Mouse (Mus musculus) heart, postnatal 0 days (tissue): Measurements from ENCODE around the gene Cracr2a. TPM values are rescaled to one million over a fixed set of nuclear protein-coding genes. Genes with fewer than 3 reads are reported as not detected.

ENCODE experiments used
- ATAC-seq: fragments of 200-750 bp; cut with Nextera tagmentation; 2 replicates; pipeline ENCODE4 v1.8.0; 2017; ENCODE audit warnings: low read depth, moderate number of reproducible peaks, moderate library complexity; ENCODE audit not compliant: insufficient read depth
- DNase-seq: peaks from one replicate; pipeline ENCODE4 v3.0.0-alpha.2; 2016; ENCODE audit warnings: low spot score
- H3K27ac ChIP-seq: fragments of 300-500 bp; sonication (generic); 2 replicates; pipeline ENCODE4 v1.5.1; 2014; ENCODE audit warnings: low read depth, mild to moderate bottlenecking
- H3K27me3 ChIP-seq: fragments of 300-500 bp; sonication (generic); 2 replicates; pipeline ENCODE4 v1.6.1; 2014; ENCODE audit warnings: low read length, mixed read lengths; ENCODE audit not compliant: control insufficient read depth, insufficient read depth
- H3K36me3 ChIP-seq: fragments of 300-500 bp; sonication (generic); replicated peaks from 2 replicates; pipeline ENCODE4 v1.6.1; 2014; ENCODE audit warnings: low read length, mixed read lengths; ENCODE audit not compliant: control insufficient read depth, insufficient read depth
- H3K4me1 ChIP-seq: fragments of 300-500 bp; sonication (generic); 2 replicates; pipeline ENCODE4 v1.6.1; 2014; ENCODE audit warnings: antibody characterized with exemption; ENCODE audit not compliant: control insufficient read depth, insufficient read depth
- H3K4me2 ChIP-seq: fragments of 300-500 bp; sonication (generic); 2 replicates; pipeline ENCODE4 v1.6.1; 2014; ENCODE audit warnings: low read depth, mild to moderate bottlenecking, low read length, moderate library complexity
- H3K4me3 ChIP-seq: fragments of 300-500 bp; sonication (generic); 2 replicates; pipeline ENCODE4 v1.5.1; 2014; ENCODE audit warnings: low read depth, low read length
- H3K9ac ChIP-seq: fragments of 300-500 bp; sonication (generic); replicated peaks from 2 replicates; pipeline ENCODE4 v1.6.1; 2014; ENCODE audit warnings: low read depth, low read length, mixed read lengths
- H3K9me3 ChIP-seq: fragments of 300-500 bp; sonication (generic); replicated peaks from 2 replicates; pipeline ENCODE4 v1.6.1; 2016; ENCODE audit warnings: low read length; ENCODE audit not compliant: control insufficient read depth
- CTCF ChIP-seq: IDR thresholded peaks from 2 replicates; pipeline ENCODE4 v1.5.1; 2016; ENCODE audit warnings: antibody characterized with exemption, control low read depth, low read depth
- EP300 ChIP-seq: IDR thresholded peaks from 2 replicates; pipeline ENCODE4 v1.6.1; 2016; ENCODE audit warnings: antibody characterized with exemption, low read depth
- WGBS: fragments of 180-500 bp; shearing (Covaris S2); extraction: QIAGEN DNeasy Blood & Tissue Kit; methylation state at CpG from one replicate; pipeline ENCODE4 v1.1.7; 2014; 5-methylcytosine and 5-hydroxymethylcytosine counted together
- polyA plus RNA-seq: library from polyadenylated mRNA; unstranded; fragments of >200 nt; fragmentation: Nextera tagmentation; extraction: Ambion mirVana; gene quantifications from 2 replicates; pipeline ENCODE4 v1.2.1, GENCODE M21; 2015
- total RNA-seq: library from RNA; depleted of rRNA; stranded (reverse); fragments of >200 nt; gene quantifications from 2 replicates; pipeline ENCODE4 v1.2.3, GENCODE M21; 2014; ENCODE audit warnings: low replicate concordance

The Cracr2a gene
- total and polyA plus RNA-seq, 2 experiments from 2014 or later: 0.86 to 1.7 TPM

DNA sequence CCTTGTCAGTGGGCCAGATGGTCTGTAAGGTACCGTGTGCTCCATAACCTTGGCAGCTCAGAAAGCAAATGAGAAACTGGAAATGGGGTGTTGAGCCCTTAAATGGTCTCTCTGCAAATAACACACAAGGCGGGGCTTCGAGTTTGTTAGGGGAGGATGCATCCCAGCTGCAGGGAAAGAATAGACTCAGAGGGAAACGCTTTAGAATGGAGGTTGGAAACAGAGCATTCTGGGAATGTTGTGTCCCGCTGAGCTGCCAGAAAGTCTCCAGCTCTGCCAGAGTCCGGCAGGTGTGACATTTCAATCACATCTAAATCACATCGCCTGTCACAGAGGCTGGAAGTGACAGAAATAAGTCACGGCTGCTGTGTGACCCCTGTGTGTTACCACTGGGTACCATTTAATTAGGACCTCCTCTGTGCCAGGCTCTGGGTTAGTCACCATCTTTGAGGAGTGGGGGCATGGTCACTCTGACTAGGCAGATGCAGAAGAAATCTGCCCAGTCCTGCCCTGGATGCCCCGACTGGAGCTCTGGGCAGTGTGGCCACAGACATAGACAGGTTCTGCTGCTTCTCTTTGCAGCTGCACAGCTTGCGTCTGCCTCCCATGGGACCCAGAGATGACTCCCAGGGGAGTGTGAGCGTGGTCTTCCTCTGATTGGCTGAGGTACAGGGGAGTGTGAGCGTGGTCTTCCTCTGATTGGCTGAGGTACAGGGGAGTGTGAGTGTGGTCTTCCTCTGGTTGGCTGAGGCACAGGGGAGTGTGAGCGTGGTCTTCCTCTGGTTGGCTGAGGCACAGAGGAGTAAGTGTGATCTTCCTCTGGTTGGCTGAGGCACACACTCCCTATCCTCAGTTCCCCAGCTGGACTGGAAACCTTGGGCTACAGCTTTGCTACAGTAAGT is 53.2 kb downstream of the Cracr2a start:
- Histone ChIP-seq H3K27me3 (no peaks in the 10 kb centered on the region), H3K4me2 (no peak overlapping the region), H3K27ac (no peak overlapping the region), H3K4me1 (no peaks in the 10 kb centered on the region), H3K4me3 (no peak overlapping the region), H3K36me3 (no peaks in the 10 kb centered on the region), H3K9me3 (no peaks in the 10 kb centered on the region), H3K9ac (no peak overlapping the region)
- no peak for TF ChIP-seq CTCF
- no peak for TF ChIP-seq EP300
- 0 out of 2 replicates have a peak, but pooled peaks have one; percentile 28 for ATAC-seq
- WGBS: 44% methylated on average over 13 of the region's 13 CpGs
- DNase-seq: no peak

GRCm38 (mm10) chr6:127616623-127617022 is 55.5 kb downstream of the Cracr2a start:
- DNase-seq: no peak
- Histone ChIP-seq H3K4me3 (no peak overlapping the region), H3K27me3 (no peaks in the 10 kb centered on the region), H3K9me3 (no peaks in the 10 kb centered on the region), H3K4me2 (no peak overlapping the region), H3K36me3 (no peaks in the 10 kb centered on the region), H3K9ac (no peak overlapping the region), H3K4me1 (no peaks in the 10 kb centered on the region), H3K27ac (no peak overlapping the region)
- WGBS: 95% methylated on average over 1 of the region's 1 CpGs
- TF ChIP-seq CTCF (no peak), EP300 (no peak)
- ATAC-seq: no peak

- Histone ChIP-seq H3K9ac (no peak overlapping the region), H3K4me3 (no peak overlapping the region)
- 33% methylated on average over 10 of the region's 10 CpGs for WGBS
Measured at GRCm38 (mm10) chr6:127617258-127618025, 56.3 kb downstream of the Cracr2a start.

GRCm38 (mm10) chr6:127618686-127619085 is 57.5 kb downstream of the Cracr2a start:
- Histone ChIP-seq H3K36me3 (no peaks in the 10 kb centered on the region), H3K4me3 (no peak overlapping the region), H3K27me3 (no peaks in the 10 kb centered on the region), H3K4me1 (no peaks in the 10 kb centered on the region), H3K27ac (no peak overlapping the region), H3K9ac (no peak overlapping the region), H3K4me2 (no peak overlapping the region), H3K9me3 (no peaks in the 10 kb centered on the region)
- TF ChIP-seq EP300: no peak
- TF ChIP-seq CTCF: no peak
- DNase-seq (no peak), ATAC-seq (no peak)
- 75% methylated on average over 4 of the region's 4 CpGs for WGBS

More at GRCm38 (mm10) chr6:127617258-127618025, 56.3 kb downstream of the Cracr2a start:
- Histone ChIP-seq H3K27me3 (no peaks in the 10 kb centered on the region), H3K4me2 (peak overlapping the region; percentile 25; the same call in 1 of the 2 replicates), H3K9me3 (no peaks in the 10 kb centered on the region), H3K27ac (no peak overlapping the region), H3K4me1 (no peaks in the 10 kb centered on the region), H3K36me3 (no peaks in the 10 kb centered on the region)
- TF ChIP-seq EP300 (no peak), CTCF (peak; percentile 58)
- DNase-seq (peak; percentile 22), ATAC-seq (no peak)

- Histone ChIP-seq H3K9ac (no peak overlapping the region), H3K27me3 (no peaks in the 10 kb centered on the region), H3K4me1 (no peaks in the 10 kb centered on the region), H3K4me3 (no peak overlapping the region), H3K36me3 (no peaks in the 10 kb centered on the region), H3K27ac (no peak overlapping the region), H3K4me2 (no peak overlapping the region), H3K9me3 (no peaks in the 10 kb centered on the region)
- TF ChIP-seq EP300 (no peak), CTCF (peak; percentile 69)
- 0 out of 2 replicates have a peak, but pooled peaks have one; percentile 27 for ATAC-seq
- peak; percentile 26 for DNase-seq
- WGBS: 34% methylated on average over 5 of the region's 5 CpGs
Measured at GRCm38 (mm10) chr6:127625135-127625534, 64.0 kb downstream of the Cracr2a start.
